Mouse (Mus musculus): ENCODE measurements around the gene Ubl7.

GRCm38 (mm10) chr9:57974221-57974620 is 63.4 kb downstream of the Ubl7 start:
- TF ChIP-seq CTCF (IDR thresholded peaks at IDR 0.05; ENCODE audit: insufficient read depth, low read length) (no peak), POLR2A (IDR thresholded peaks at IDR 0.05; ENCODE audit: borderline replicate concordance, extremely low read depth, low read depth, low read length) (no peak)

Data from lung, adult 2 months (tissue).